Mouse (Mus musculus) frontal cortex, postnatal 10 days (tissue): Measurements from ENCODE around the gene Hectd2.

ENCODE experiments used
- DNase-seq, 2 experiments: peaks; one replicate each; pipeline ENCODE4 v3.0.0; 2022; ENCODE audit warnings: low spot score in 2 of 2, mixed read lengths in 1 of 2

Hectd2 gene

DNA sequence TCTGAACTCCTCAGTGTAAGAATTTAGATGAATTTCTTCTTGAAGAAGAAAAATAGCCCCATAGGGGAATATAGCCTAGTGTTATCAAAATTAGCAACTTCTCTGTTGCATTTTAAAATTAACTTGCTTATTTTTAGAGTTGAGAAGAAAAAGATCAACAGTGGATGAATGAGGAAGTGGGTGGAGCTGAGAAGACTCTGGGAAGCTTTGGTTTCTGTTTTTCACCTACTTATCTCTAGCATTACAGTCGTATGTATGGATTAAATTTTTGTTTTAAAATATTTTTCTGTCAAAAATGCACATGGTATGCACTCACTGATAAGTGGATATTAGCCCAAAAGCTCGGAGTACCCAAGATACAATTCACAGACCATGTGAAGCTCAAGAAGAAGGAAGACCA lies 6.7 kb downstream of the Hectd2 start:
- DNase-seq = no peak

- no peak for DNase-seq
Measured at GRCm38 (mm10) chr19:36564396-36564795, 10.0 kb downstream of the Hectd2 start.

DNA sequence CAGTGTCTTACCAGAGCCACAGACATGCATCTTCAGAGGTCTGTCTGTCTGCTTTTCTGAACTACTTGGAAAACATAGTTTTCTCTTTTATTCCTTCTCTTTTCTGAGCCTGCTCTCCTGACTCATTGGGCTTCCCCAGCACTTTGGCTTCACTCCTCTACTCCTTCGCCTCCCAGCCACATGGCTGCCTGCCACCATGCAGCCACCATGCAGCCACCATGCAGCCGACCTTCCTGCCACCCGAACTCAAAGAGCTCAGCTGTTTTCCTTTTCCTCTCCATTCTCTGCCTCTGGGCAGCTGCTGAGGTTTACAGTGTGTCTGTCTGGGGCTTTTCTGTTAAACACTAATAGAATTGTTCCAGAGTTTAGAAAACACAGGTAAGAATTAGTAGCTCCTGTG lies 19.5 kb downstream of the Hectd2 start:
- DNase-seq = no peak

DNA sequence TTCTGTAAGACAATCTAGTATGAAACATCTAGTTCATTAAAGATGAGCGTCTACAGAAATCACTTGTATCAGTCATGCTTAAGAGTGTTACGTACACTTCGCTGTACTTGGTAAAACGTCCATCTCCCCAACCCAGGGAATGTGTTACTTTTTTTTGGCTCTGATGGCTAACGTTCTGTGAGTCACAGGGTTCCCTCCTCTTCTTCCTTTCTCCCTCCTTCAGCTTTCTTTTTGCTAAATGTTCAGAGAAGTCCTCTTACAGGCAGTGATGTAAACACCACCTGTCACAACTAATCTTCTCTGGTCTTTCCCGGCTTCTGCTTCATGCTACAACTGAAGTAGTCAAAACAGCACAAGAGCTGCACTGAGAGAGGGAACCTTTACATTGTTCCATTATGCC lies 20.7 kb downstream of the Hectd2 start:
- DNase-seq = no peak

DNA sequence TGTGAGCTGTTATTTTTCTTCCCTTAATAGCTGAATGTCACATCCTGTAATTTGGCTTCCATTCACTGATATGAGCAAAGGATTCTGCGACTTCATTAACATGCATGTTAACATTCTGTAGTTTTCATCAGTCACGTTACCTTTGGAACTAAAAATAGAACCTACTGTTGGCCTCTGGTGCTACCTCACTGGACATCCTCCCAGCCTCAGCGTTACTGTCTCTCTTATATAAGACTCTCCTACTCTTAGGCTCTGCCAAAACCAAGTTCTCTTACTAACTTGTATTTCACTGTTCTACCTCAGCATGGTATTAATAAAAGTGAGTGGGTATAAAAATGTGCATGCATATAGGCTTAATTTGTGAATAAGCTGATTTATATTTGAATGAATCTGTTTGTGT lies 26.4 kb downstream of the Hectd2 start:
- DNase-seq = no peak

GRCm38 (mm10) chr19:36582116-36582515 lies 27.7 kb downstream of the Hectd2 start:
- no peak for DNase-seq

DNA sequence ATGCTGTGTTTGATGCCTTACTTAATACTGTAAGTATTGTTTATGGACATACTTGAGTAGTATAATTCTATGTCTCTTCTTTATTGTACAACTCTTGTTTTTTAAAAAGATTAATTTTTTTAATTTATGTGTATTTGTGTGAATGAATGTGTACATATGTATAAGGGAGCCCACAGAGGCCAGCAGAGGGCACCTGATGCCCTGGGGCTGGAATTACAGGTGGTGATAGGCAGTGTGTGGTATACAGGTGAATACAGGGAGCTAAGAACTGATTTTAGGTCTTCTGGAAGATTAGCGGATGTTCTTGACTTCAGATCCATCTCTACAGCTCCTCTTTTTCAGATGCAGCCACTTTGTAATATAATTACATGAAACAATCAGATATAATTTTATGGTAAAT lies 31.1 kb downstream of the Hectd2 start:
- DNase-seq = no peak

- DNase-seq = no peak
Measured at GRCm38 (mm10) chr19:36594409-36594808, 40.0 kb downstream of the Hectd2 start.

- no peak for DNase-seq
Measured at GRCm38 (mm10) chr19:36601869-36602268, 47.4 kb downstream of the Hectd2 start.

DNA sequence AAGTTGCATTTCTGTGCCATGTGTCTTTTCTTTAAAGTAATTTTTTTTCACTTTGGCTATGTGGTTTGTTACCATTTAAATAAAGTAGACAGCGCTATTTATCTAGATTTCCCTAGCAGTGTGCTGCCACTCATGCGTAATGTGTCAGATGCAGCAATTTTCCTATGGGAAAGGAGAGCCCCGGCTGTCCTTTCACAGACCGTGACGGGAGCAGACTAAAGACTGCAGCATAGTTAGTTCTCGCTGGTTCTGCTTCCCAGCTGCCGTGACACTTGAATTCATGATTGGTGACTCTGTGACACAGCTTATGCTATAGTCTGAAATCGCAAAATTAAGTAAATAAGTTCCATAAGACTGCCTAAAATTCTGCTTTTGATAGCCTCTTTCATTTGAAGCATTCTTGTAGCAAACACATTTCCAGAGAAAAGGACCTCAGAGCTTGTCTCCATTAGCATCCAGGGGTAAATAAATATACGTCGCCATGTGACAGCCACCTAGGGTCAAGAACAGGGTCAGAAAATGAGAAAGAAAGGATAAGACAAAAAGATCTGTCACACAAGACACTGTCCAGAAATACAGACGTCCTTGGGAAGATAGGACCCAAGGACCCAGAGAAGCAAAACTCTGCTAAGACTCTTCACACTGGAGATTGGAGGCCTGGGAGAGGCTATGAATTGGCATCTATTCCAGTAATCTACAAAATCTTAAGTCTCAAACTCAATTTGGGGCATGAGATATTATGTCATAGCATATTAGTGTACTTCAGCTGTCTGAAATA lies 48.3 kb downstream of the Hectd2 start:
- DNase-seq = no peak

- no peak for DNase-seq
Measured at GRCm38 (mm10) chr19:36606270-36606669, 51.8 kb downstream of the Hectd2 start.

DNA sequence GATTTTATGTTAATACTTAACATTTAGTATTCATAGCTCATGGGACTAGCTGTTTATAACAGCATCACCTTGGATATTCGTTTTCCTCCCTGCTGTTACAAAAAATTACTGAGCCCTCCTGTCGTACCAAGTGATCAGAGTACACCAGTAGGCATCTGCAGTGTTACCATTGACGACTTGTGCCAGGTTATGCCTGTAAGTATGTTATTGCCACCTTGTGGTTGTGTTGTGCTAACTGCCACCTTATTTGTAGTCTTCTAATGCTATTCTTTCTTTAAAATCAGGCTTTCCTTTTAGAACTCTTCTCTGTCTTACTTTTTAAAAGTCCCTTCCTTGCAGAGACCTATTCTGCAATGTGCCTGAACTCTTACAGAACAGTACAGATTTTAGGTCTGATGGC lies 54.8 kb downstream of the Hectd2 start:
- DNase-seq = no peak

DNA sequence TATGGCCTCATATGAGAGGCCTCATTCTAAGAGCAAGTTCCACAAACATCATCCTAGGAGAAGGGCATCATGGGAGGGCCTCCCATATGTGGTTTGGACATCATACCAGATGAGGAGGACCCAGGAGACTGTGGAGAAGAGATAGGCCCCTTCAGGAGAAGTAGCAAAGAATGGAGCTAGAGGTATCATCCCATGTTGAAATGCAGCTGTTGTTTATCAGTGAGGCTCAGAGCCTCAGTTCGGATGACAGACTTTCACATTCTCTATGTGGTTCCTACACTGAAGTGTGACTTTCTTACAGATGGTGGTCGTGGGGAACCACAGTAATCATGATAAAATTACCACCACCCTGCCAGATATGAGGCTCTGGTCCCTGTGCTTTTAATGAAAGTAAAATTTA lies 55.9 kb downstream of the Hectd2 start:
- DNase-seq = no peak

DNA sequence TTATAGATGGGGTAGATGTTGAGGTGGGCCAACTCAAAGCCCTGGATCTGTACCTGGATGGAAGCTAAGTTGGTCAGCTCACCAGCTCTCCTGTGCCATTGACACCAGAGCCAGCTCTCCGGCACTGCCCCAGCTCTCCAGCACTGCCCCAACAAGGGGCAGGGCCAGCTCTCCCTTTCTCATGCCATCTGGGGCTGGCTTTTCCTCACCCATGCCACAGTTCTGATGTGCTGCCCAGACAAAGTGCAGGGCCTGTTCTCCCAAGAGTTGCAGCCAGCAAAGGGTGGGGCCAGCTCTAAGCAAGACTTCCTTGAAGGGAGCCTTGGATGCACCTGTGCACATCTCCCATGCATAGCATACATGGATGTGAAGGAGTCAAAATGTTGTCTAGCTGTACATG lies 71.5 kb downstream of the Hectd2 start:
- DNase-seq = no peak

DNA sequence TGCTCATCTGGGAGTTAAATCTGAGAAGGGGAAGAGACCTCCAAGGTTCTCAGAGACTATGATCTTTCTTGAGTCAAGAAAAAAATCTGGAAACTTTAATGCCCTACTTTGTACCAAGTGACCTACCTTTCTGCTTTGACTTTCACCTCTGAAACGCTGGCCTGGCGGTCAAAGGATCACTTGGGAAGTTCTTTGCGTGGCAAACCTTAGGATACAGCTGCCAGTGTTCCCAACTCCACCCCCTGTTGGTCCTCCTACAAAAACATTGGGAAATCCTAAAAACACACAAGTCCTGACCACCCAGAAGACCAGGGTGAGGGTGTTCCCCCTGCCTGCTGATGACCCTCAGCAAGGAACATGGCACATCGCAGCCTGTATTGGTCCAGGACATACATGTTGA lies 72.4 kb downstream of the Hectd2 start:
- no peak for DNase-seq

GRCm38 (mm10) chr19:36629394-36629910 lies 75.0 kb downstream of the Hectd2 start:
- no peak for DNase-seq

- no peak for DNase-seq
Measured at GRCm38 (mm10) chr19:36630361-36630760, 75.9 kb downstream of the Hectd2 start.

DNA sequence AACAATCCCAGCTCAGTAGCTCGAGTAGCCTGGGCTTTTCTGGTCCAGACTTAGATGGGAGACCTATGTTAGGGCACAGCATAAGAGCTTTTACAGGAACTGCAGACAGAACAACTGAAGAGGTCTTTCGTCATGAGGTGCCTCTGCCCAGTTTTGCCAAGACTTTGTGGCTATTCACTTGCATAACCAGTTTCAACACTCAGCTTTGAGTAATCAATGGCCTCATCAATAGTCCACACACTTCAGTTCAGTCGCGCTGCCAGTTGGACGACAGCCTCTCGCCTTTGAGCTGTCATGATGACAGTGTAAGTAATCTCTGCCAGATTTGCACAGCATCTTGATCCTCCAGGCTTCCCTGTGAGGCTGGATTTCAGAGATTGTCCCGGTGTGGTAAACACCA lies 80.3 kb downstream of the Hectd2 start:
- no peak for DNase-seq

DNA sequence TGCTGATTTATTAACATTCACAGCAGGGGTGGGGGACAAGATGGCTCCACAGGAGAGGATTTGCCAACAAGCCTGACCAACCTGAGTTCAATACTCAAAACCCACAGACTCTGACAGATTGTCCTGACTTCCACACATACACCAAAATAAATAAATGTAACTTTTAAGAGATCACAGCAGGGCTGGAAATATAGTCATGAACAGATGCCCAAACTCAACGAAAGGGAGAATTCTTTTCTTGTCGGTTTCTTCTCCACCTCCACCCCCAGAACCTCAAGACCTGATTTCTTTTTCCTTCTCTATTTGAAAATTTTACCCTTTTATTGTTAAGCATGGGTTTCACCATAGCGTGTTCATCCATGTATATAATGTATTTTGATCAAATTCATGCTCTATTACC lies 82.8 kb downstream of the Hectd2 start:
- no peak for DNase-seq

DNA sequence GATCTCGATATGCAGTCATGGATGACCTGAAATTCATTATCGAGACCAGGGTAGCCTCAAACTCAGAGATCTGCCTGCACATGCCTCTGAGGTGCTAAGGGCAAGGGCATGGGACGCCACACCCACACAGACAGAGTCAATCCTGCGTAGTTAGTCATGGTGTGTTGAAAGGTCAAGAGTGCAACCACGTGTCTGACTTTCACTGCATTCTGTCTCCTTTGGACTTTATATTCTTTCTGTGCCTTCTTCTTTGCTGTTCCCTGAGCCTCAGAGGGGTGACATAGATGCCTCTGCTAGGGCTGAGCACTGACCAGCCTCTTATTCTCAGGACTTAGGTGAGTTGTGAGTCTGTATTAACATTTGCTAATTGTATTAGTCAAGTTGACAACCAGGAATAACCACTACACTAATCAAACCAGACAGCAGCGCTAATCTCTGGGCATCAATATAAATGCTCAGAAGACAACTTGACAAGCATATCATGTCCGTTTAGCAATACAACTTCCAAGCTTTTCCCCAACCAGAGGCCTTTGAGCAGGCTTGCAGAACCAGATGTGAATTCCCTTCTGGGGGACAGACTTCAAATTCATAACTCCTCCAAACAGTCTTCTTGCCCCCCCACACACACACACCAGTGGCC lies 83.6 kb downstream of the Hectd2 start:
- no peak for DNase-seq

DNA sequence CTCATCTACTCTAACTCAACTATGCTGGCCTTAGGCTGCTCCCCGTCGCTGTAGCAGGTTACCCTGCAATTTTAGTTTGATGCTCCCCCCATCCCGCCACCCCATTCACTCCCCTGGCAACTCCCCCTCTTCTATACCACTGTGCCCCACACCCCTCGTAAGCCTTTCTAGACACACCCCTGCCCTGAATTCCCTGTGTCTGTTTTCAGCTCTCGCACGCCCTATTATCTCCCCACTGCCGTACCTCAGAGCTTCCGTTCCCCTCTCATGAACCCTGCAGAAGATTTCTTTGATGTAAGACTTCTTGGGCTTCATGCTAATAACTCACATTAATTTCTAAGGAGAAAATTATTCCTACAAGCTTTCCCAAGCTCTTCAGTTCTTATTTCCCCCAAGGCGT lies 84.6 kb downstream of the Hectd2 start:
- DNase-seq = no peak

DNA sequence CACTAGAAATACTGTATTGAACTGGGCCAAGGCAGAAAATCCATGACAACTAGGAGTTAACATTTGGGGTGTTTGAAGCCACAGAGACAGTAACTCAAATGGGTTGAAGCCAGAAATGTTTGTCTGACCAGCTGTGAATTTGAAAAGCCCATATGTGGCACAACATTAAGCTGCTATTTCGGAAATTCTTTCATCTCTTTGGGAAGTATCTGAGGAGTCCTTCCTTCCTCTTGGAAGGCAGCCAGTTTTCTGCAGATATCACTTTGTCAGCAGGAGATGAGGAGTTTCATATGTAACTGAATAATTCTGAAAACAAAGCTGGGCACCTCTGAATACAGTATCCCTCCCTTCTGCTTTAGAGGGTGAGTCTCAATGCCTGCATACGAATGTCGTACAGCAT lies 86.7 kb downstream of the Hectd2 start:
- peak in 1 of 2 experiments; percentile 46 for DNase-seq

DNA sequence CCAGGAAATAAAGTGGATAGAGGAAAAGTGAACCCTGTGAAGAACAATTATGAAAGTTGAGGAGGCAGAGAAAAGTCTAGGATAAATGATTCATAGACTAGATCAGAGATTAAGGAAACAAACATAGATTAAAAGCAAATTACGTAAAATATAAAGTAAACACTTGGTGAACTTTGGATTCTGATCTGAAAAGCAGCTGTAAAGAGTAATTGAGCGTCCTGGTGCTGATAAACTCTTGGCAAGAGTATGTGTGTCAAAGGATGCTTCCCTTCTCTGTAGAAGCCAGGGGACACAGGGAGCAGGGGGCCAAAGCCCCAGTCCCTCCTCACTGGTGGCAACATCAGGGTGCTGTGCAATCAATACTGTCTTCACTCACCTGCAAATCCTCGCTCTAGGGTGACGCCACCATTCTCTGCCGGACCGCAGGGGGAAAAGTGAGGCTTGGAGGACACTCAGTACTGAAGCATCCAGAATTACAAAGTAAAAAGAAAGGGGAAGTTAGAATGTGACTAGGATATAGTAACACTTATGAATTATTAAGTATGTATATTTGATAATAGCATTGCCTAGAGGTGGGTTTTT lies 91.0 kb downstream of the Hectd2 start:
- no peak for DNase-seq
